Mouse (Mus musculus) MEL (cell line): ENCODE data around the gene Prrc2b. TPM values are rescaled to one million over a fixed set of nuclear protein-coding genes. Genes with fewer than 3 reads are reported as not detected.

Experiments used
- DNase-seq: peaks from one replicate; pipeline ENCODE4 v3.0.0; 2011; ENCODE audit warnings: low read depth, low spot score
- H3K27ac ChIP-seq: 2 replicates; pipeline ENCODE4 v1.5.1; 2012; ENCODE audit warnings: low read depth, mild to moderate bottlenecking, control low read depth, low read length, moderate library complexity; ENCODE audit not compliant: control insufficient read depth
- H3K27me3 ChIP-seq, 2 experiments: fragments of 150-350 bp in 1 of 2; sonication (generic) in 1 of 2; 2 replicates each; pipeline ENCODE4 v1.6.1; 2012; ENCODE audit warnings: low read length in 2 of 2, mild to moderate bottlenecking in 2 of 2, improper control_type of control experiment in 1 of 2, moderate library complexity in 1 of 2; ENCODE audit not compliant: insufficient read depth in 2 of 2, control insufficient read depth in 1 of 2
- H3K36me3 ChIP-seq, 2 experiments: 2 replicates each; pipeline ENCODE4 v1.6.1; 2012 to 2014; ENCODE audit warnings: low read length in 2 of 2, improper control_type of control experiment in 1 of 2, inconsistent platforms in 1 of 2, mild to moderate bottlenecking in 1 of 2; ENCODE audit not compliant: insufficient read depth in 2 of 2, control insufficient read depth in 1 of 2
- H3K4me1 ChIP-seq, 2 experiments: fragments of 150-350 bp in 1 of 2; sonication (generic) in 1 of 2; 2 replicates each; pipeline ENCODE4 v1.6.1; 2012; ENCODE audit warnings: low read length in 2 of 2, improper control_type of control experiment in 1 of 2, mild to moderate bottlenecking in 1 of 2; ENCODE audit not compliant: insufficient read depth in 2 of 2, control insufficient read depth in 1 of 2
- H3K4me3 ChIP-seq, 2 experiments: fragments of 150-350 bp in 1 of 2; sonication (generic) in 1 of 2; 2 replicates each; pipeline ENCODE4 v1.5.1; 2012; ENCODE audit warnings: low read depth in 2 of 2, low read length in 2 of 2, mild to moderate bottlenecking in 2 of 2, moderate library complexity in 2 of 2, control low read depth in 1 of 2, improper control_type of control experiment in 1 of 2; ENCODE audit not compliant: control insufficient read depth in 1 of 2, insufficient read depth in 1 of 2
- H3K79me2 ChIP-seq: 2 replicates; pipeline ENCODE4 v1.6.1; 2012; ENCODE audit warnings: mild to moderate bottlenecking, low read length, moderate library complexity; ENCODE audit not compliant: control insufficient read depth, poor library complexity, insufficient read depth
- H3K9ac ChIP-seq: 2 replicates; pipeline ENCODE4 v1.6.1; 2012; ENCODE audit warnings: low read depth, mild to moderate bottlenecking, control low read depth, low read length, moderate library complexity; ENCODE audit not compliant: control insufficient read depth, poor library complexity, severe bottlenecking
- H3K9me3 ChIP-seq: fragments of 150-350 bp; sonication (generic); replicated peaks from 2 replicates; pipeline ENCODE4 v1.6.1; 2012; ENCODE audit warnings: mild to moderate bottlenecking, low read length, improper control_type of control experiment, moderate library complexity; ENCODE audit not compliant: insufficient read depth
- BHLHE40 ChIP-seq: IDR thresholded peaks from 2 replicates; pipeline ENCODE4 v1.6.1; 2012; ENCODE audit warnings: low read depth, mild to moderate bottlenecking, inconsistent platforms, low read length, improper control_type of control experiment, borderline replicate concordance
- CHD1 ChIP-seq: IDR thresholded peaks from 2 replicates; pipeline ENCODE4 v1.6.1; 2012; ENCODE audit warnings: low read depth, mild to moderate bottlenecking, inconsistent platforms, low read length, improper control_type of control experiment
- CHD2 ChIP-seq: IDR thresholded peaks from 2 replicates; pipeline ENCODE4 v1.6.1; 2011; ENCODE audit warnings: low read length, improper control_type of control experiment
- CTCF ChIP-seq, 3 experiments: IDR thresholded peaks in 2 of 3; conservative IDR thresholded peaks in 1 of 3; 2 replicates each; pipeline ENCODE4 v1.5.1; 2011 to 2012; ENCODE audit warnings: low read length in 3 of 3, low read depth in 2 of 3, mild to moderate bottlenecking in 2 of 3, improper control_type of control experiment in 1 of 3, inconsistent platforms in 1 of 3, mixed read lengths in 1 of 3, moderate library complexity in 1 of 3; ENCODE audit not compliant: control insufficient read depth in 1 of 3, insufficient read depth in 1 of 3, poor library complexity in 1 of 3, severe bottlenecking in 1 of 3
- E2F4 ChIP-seq: IDR thresholded peaks from 2 replicates; pipeline ENCODE4 v1.6.1; 2011; ENCODE audit warnings: low read depth, low read length, improper control_type of control experiment, borderline replicate concordance
- ELF1 ChIP-seq: IDR thresholded peaks from 2 replicates; pipeline ENCODE4 v1.6.1; 2014; ENCODE audit warnings: low read depth, mild to moderate bottlenecking, inconsistent platforms, low read length, improper control_type of control experiment, moderate library complexity
- EP300 ChIP-seq, 2 experiments: IDR thresholded peaks; 2 replicates each; pipeline ENCODE4 v1.6.1; 2011; ENCODE audit warnings: improper control_type of control experiment in 2 of 2, low read length in 2 of 2, low read depth in 1 of 2, mild to moderate bottlenecking in 1 of 2
- ETS1 ChIP-seq: IDR thresholded peaks from 2 replicates; pipeline ENCODE4 v1.6.1; 2012; ENCODE audit warnings: low read depth, mild to moderate bottlenecking, inconsistent platforms, low read length, improper control_type of control experiment, moderate library complexity
- GABPA ChIP-seq: IDR thresholded peaks from 2 replicates; pipeline ENCODE4 v1.6.1; 2012; ENCODE audit warnings: low read depth, mild to moderate bottlenecking, inconsistent platforms, low read length, improper control_type of control experiment, moderate library complexity
- GATA1 ChIP-seq: IDR thresholded peaks from 2 replicates; pipeline ENCODE4 v1.6.1; 2011; ENCODE audit warnings: low read depth, low read length, improper control_type of control experiment
- HCFC1 ChIP-seq: IDR thresholded peaks from 2 replicates; pipeline ENCODE4 v1.6.1; 2012; ENCODE audit warnings: low read depth, mild to moderate bottlenecking, inconsistent platforms, low read length, improper control_type of control experiment, moderate library complexity
- KAT2A ChIP-seq: conservative IDR thresholded peaks from 2 replicates; pipeline ENCODE4 v1.6.1; 2012; ENCODE audit warnings: low read depth, low read length, improper control_type of control experiment, inconsistent platforms
- MAFK ChIP-seq: IDR thresholded peaks from 2 replicates; pipeline ENCODE4 v1.6.1; 2011; ENCODE audit warnings: low read depth, mild to moderate bottlenecking, low read length, improper control_type of control experiment, borderline replicate concordance
- MAX ChIP-seq: IDR thresholded peaks from 2 replicates; pipeline ENCODE4 v1.6.1; 2011; ENCODE audit warnings: low read length, improper control_type of control experiment
- MAZ ChIP-seq: IDR thresholded peaks from 2 replicates; pipeline ENCODE4 v1.6.1; 2012; ENCODE audit warnings: low read depth, mild to moderate bottlenecking, inconsistent platforms, low read length, improper control_type of control experiment
- MXI1 ChIP-seq: IDR thresholded peaks from 2 replicates; pipeline ENCODE4 v1.6.1; 2011; ENCODE audit warnings: mild to moderate bottlenecking, low read depth, low read length, improper control_type of control experiment
- MYB ChIP-seq: IDR thresholded peaks from 2 replicates; pipeline ENCODE4 v1.6.1; 2011; ENCODE audit warnings: mild to moderate bottlenecking, low read depth, low read length, improper control_type of control experiment
- MYC ChIP-seq: IDR thresholded peaks from 2 replicates; pipeline ENCODE4 v1.6.1; 2011; ENCODE audit warnings: low read depth, mild to moderate bottlenecking, low read length, improper control_type of control experiment, moderate library complexity
- NRF1 ChIP-seq: IDR thresholded peaks from 2 replicates; pipeline ENCODE4 v1.6.1; 2014; ENCODE audit warnings: low read depth, mild to moderate bottlenecking, inconsistent platforms, low read length, improper control_type of control experiment, moderate library complexity; ENCODE audit not compliant: poor library complexity, insufficient read depth, severe bottlenecking
- POLR2A ChIP-seq, 2 experiments: IDR thresholded peaks; 2 replicates each; pipeline ENCODE4 v1.6.1; 2011 to 2012; ENCODE audit warnings: low read length in 2 of 2, mild to moderate bottlenecking in 2 of 2, control low read depth in 1 of 2, improper control_type of control experiment in 1 of 2, low read depth in 1 of 2, moderate library complexity in 1 of 2; ENCODE audit not compliant: control insufficient read depth in 1 of 2, insufficient read depth in 1 of 2, poor library complexity in 1 of 2
- POLR2AphosphoS2 ChIP-seq: IDR thresholded peaks from 2 replicates; pipeline ENCODE4 v1.6.1; 2011; ENCODE audit warnings: low read length, improper control_type of control experiment
- RAD21 ChIP-seq: IDR thresholded peaks from 2 replicates; pipeline ENCODE4 v1.6.1; 2011; ENCODE audit warnings: mild to moderate bottlenecking, low read depth, low read length, improper control_type of control experiment
- RCOR1 ChIP-seq: IDR thresholded peaks from 2 replicates; pipeline ENCODE4 v1.6.1; 2012; ENCODE audit warnings: low read depth, mild to moderate bottlenecking, inconsistent platforms, low read length, improper control_type of control experiment
- SIN3A ChIP-seq: IDR thresholded peaks from 2 replicates; pipeline ENCODE4 v1.6.1; 2012; ENCODE audit warnings: low read length, improper control_type of control experiment, inconsistent platforms
- TAL1 ChIP-seq: IDR thresholded peaks from 2 replicates; pipeline ENCODE4 v1.6.1; 2012; ENCODE audit warnings: mild to moderate bottlenecking, inconsistent platforms, low read length, moderate library complexity, mixed read lengths
- TBP ChIP-seq: IDR thresholded peaks from 2 replicates; pipeline ENCODE4 v1.8.0; 2011; ENCODE audit warnings: low read depth, low read length, improper control_type of control experiment
- TCF12 ChIP-seq: IDR thresholded peaks from 2 replicates; pipeline ENCODE4 v1.6.1; 2014; ENCODE audit warnings: low read depth, mild to moderate bottlenecking, inconsistent platforms, low read length, improper control_type of control experiment, moderate library complexity
- USF1 ChIP-seq: IDR thresholded peaks from 2 replicates; pipeline ENCODE4 v1.6.1; 2014; ENCODE audit warnings: low read depth, mild to moderate bottlenecking, inconsistent platforms, low read length, improper control_type of control experiment, moderate library complexity
- USF2 ChIP-seq, 2 experiments: IDR thresholded peaks; 2 replicates each; pipeline ENCODE4 v1.6.1; 2011 to 2012; ENCODE audit warnings: improper control_type of control experiment in 2 of 2, low read length in 2 of 2, borderline replicate concordance in 1 of 2, inconsistent platforms in 1 of 2, low read depth in 1 of 2, mild to moderate bottlenecking in 1 of 2; ENCODE audit not compliant: insufficient read depth in 1 of 2
- ZC3H11A ChIP-seq: IDR thresholded peaks from 2 replicates; pipeline ENCODE4 v1.6.1; 2012; ENCODE audit warnings: low read depth, mild to moderate bottlenecking, inconsistent platforms, low read length, improper control_type of control experiment
- ZKSCAN1 ChIP-seq: IDR thresholded peaks from 2 replicates; pipeline ENCODE4 v1.6.1; 2012; ENCODE audit warnings: low read depth, mild to moderate bottlenecking, inconsistent platforms, low read length, improper control_type of control experiment, moderate library complexity
- ZMIZ1 ChIP-seq: IDR thresholded peaks from 2 replicates; pipeline ENCODE4 v1.6.1; 2012; ENCODE audit warnings: low read depth, mild to moderate bottlenecking, inconsistent platforms, low read length, improper control_type of control experiment, moderate library complexity
- ZNF384 ChIP-seq: IDR thresholded peaks from 2 replicates; pipeline ENCODE4 v1.6.1; 2012; ENCODE audit warnings: low read depth, mild to moderate bottlenecking, inconsistent platforms, low read length, improper control_type of control experiment
- polyA plus RNA-seq, 2 experiments: library from polyadenylated mRNA; stranded (reverse) in 1 of 2; unstranded in 1 of 2; fragments of >175 nt in 1 of 2; fragments of >200 nt in 1 of 2; gene quantifications; 2 replicates each; pipeline versions ENCODE4 v1.2.1 to v1.2.4; 2012; ENCODE audit warnings: low replicate concordance in 2 of 2, low read depth in 1 of 2; ENCODE audit not compliant: insufficient read length in 2 of 2, insufficient read depth in 1 of 2, missing spikeins in 1 of 2
- total RNA-seq: library from RNA; depleted of rRNA; stranded (reverse); fragments of 300-350 nt; gene quantifications from 2 replicates; pipeline ENCODE4 v1.2.3, GENCODE M21; 2012

Gene Prrc2b
- total and polyA plus RNA-seq, 3 experiments: 14.8 to 42.9 (median 42.2) TPM

- peak overlapping the region; percentile 76 for H3K27ac ChIP-seq
These were observed 88.0 kb downstream of the Prrc2b start for GRCm38 (mm10) chr2:32238708-32239435.

GRCm38 (mm10) chr2:32240591-32240990 is 89.7 kb downstream of the Prrc2b start:
- H3K9me3 ChIP-seq: no peaks in the 10 kb centered on the region
- no peak for TF ChIP-seq NRF1
- TF ChIP-seq CTCF (IDR thresholded peaks at IDR 0.05 in 2 of 3, conservative IDR thresholded peaks at IDR 0.05 in 1 of 3; ENCODE audit: control insufficient read depth in 1 of 3, insufficient read depth in 1 of 3, low read depth in 2 of 3, low read length in 3 of 3, poor library complexity in 1 of 3, severe bottlenecking in 1 of 3): no peak
- no peak for TF ChIP-seq USF1
- TF ChIP-seq MAZ: no peak
- TF ChIP-seq POLR2AphosphoS2: no peak
- TF ChIP-seq HCFC1: no peak
- TF ChIP-seq MAFK: no peak
- no peak for TF ChIP-seq ZC3H11A
- no peak for TF ChIP-seq RAD21
- TF ChIP-seq GABPA: no peak
- TF ChIP-seq EP300 (IDR thresholded peaks at IDR 0.05; ENCODE audit: low read depth in 1 of 2, low read length in 2 of 2): no peak
- TF ChIP-seq ETS1: no peak
- no peak overlapping the region for H3K27ac ChIP-seq
- DNase-seq: no peak
- H3K4me1 ChIP-seq: peaks cover 15 to 19% of the 10 kb centered on the region in 2 experiments
- peaks cover 5 to 23% of the 10 kb centered on the region in 2 experiments; a peak in 3 of 4 replicates for H3K36me3 ChIP-seq
- no peaks in the 10 kb centered on the region for H3K27me3 ChIP-seq
- peaks cover 4% of the 10 kb centered on the region; the same call in 1 of the 2 replicates for H3K79me2 ChIP-seq
- no peak overlapping the region for H3K4me3 ChIP-seq
- no peak overlapping the region for H3K9ac ChIP-seq

More at GRCm38 (mm10) chr2:32238708-32239435, 88.0 kb downstream of the Prrc2b start:
- TF ChIP-seq ZKSCAN1 (no peak), ZC3H11A (no peak), TAL1 (peak; percentile 75), MYC (peak; percentile 11; the same call in 1 of the 2 replicates), RCOR1 (peak; percentile 83), TCF12 (peak; percentile 90), CHD1 (no peak), NRF1 (no peak), SIN3A (peak; percentile 56), MYB (no peak), USF2 (IDR thresholded peaks at IDR 0.05; ENCODE audit: borderline replicate concordance in 1 of 2, insufficient read depth in 1 of 2, low read depth in 1 of 2, low read length in 2 of 2) (no peak), ETS1 (peak; percentile 70), GABPA (no peak), ZMIZ1 (no peak), BHLHE40 (no peak), RAD21 (no peak), TBP (peak; percentile 44; the same call in 1 of the 2 replicates), EP300 (IDR thresholded peaks at IDR 0.05; ENCODE audit: low read depth in 1 of 2, low read length in 2 of 2) (peak; percentile 86 to 94), ELF1 (no peak), GATA1 (peak; percentile 94), KAT2A (no peak), MAFK (no peak), MAX (peak; percentile 63), USF1 (no peak), POLR2AphosphoS2 (no peak), MXI1 (peak; percentile 45; the same call in 1 of the 2 replicates), CHD2 (no peak), ZNF384 (no peak), POLR2A (IDR thresholded peaks at IDR 0.05; ENCODE audit: control insufficient read depth in 1 of 2, insufficient read depth in 1 of 2, low read depth in 1 of 2, low read length in 2 of 2, poor library complexity in 1 of 2) (no peak), MAZ (no peak), E2F4 (no peak)
- no peak overlapping the region for H3K9ac ChIP-seq
- H3K4me3 ChIP-seq: no peak overlapping the region
- H3K36me3 ChIP-seq: peaks cover 2 to 38% of the 10 kb centered on the region in 2 experiments; a peak in 3 of 4 replicates
- H3K4me1 ChIP-seq: peaks cover 15 to 29% of the 10 kb centered on the region in 2 experiments
- no peaks in the 10 kb centered on the region for H3K9me3 ChIP-seq
- H3K27me3 ChIP-seq: no peaks in the 10 kb centered on the region
- H3K79me2 ChIP-seq: peaks cover 4% of the 10 kb centered on the region; the same call in 1 of the 2 replicates
- DNase-seq: peak; percentile 86
